Mouse (Mus musculus): ENCODE data around the gene Btbd9. TPM values are rescaled to one million over a fixed set of nuclear protein-coding genes. Genes with fewer than 3 reads are reported as not detected.
"Not testable (repeated sequence)": the region's sequence is repeated elsewhere in the genome, so short reads cannot be mapped to it uniquely, and the experiment has no call there.

Btbd9 gene
- 100 to 1,000 TPM; 149 to 174 TPM for total RNA-seq (2021)

GRCm38 (mm10) chr17:30575941-30576773 is at the start of gene Btbd9:
TSS of gene Btbd9 (minus strand) at chr17:30576488.
- peak; percentile 98 for DNase-seq

- DNase-seq = not testable (repeated sequence)
Measured at GRCm38 (mm10) chr17:30624132-30624531, 47.8 kb upstream of the Btbd9 start, which contains the start of gene Dnah8. TSS of gene Dnah8 (plus strand) at chr17:30624354.

GRCm38 (mm10) chr17:30623200-30623599 is 46.9 kb upstream of the Btbd9 start:
- DNase-seq = no peak

- no peak for DNase-seq
Measured at GRCm38 (mm10) chr17:30621450-30621849, 45.2 kb upstream of the Btbd9 start.

- DNase-seq = no peak
Measured at GRCm38 (mm10) chr17:30620548-30620947, 44.3 kb upstream of the Btbd9 start.

GRCm38 (mm10) chr17:30619153-30619552 is 42.9 kb upstream of the Btbd9 start:
- DNase-seq = no peak

GRCm38 (mm10) chr17:30618136-30618891 is 42.0 kb upstream of the Btbd9 start:
- no peak for DNase-seq

- no peak for DNase-seq
Measured at GRCm38 (mm10) chr17:30616203-30616602, 39.9 kb upstream of the Btbd9 start.

GRCm38 (mm10) chr17:30613350-30613749 is 37.1 kb upstream of the Btbd9 start:
- DNase-seq = no peak

GRCm38 (mm10) chr17:30612075-30612859 is 36.0 kb upstream of the Btbd9 start:
- peak; percentile 100 for DNase-seq

GRCm38 (mm10) chr17:30611221-30612074 is 35.2 kb upstream of the Btbd9 start:
- DNase-seq = no peak

GRCm38 (mm10) chr17:30610739-30611138 is 34.5 kb upstream of the Btbd9 start:
- no peak for DNase-seq

- no peak for DNase-seq
Measured at GRCm38 (mm10) chr17:30609980-30610307, 33.7 kb upstream of the Btbd9 start.

- DNase-seq = peak in 1 of 2 experiments; percentile 61
Measured at GRCm38 (mm10) chr17:30609305-30609979, 33.2 kb upstream of the Btbd9 start.

- DNase-seq = no peak
Measured at GRCm38 (mm10) chr17:30607909-30608495, 31.7 kb upstream of the Btbd9 start.

GRCm38 (mm10) chr17:30607330-30607729 is 31.0 kb upstream of the Btbd9 start:
- no peak for DNase-seq

GRCm38 (mm10) chr17:30606634-30607081 is 30.4 kb upstream of the Btbd9 start:
- DNase-seq = no peak

GRCm38 (mm10) chr17:30606206-30606605 is 29.9 kb upstream of the Btbd9 start:
- DNase-seq = no peak

GRCm38 (mm10) chr17:30605001-30605400 is 28.7 kb upstream of the Btbd9 start:
- DNase-seq = peak in 1 of 2 experiments; percentile 2

GRCm38 (mm10) chr17:30604296-30604695 is 28.0 kb upstream of the Btbd9 start:
- peak in 1 of 2 experiments; percentile 2 for DNase-seq

GRCm38 (mm10) chr17:30602175-30602574 is 25.9 kb upstream of the Btbd9 start:
- DNase-seq = no peak
